Mouse (Mus musculus): ENCODE data around the gene Gm20835. TPM values are rescaled to one million over a fixed set of nuclear protein-coding genes. Genes with fewer than 3 reads are reported as not detected.
"Not testable (repeated sequence)": the region's sequence is repeated elsewhere in the genome, so short reads cannot be mapped to it uniquely, and the experiment has no call there.

Gm20835 gene
- polyA plus RNA-seq (2015; fragmentation: Nextera tagmentation; extraction: Ambion mirVana): not detected in 2 replicates

DNA sequence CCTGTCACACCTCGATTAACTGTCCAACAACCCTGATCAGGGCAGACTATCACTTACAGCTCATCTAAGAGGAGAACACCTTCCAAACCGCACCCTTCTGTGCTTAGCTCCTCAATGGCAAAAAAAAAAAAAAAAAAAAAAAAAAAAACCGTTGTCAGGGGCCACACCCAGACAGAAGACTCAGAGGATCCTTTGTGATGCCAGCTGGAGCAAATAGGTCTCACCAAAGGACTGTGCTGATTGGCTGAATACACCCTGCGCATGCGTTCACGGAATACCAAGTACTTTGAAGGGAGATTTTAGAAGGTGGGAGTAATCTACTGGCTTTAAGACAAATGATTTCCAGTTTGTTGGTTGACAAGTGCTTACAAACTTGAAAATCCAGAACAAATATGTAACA is at the start of gene Gm20835:
Gene Gm20835 (minus strand): TSS at position 101 of the 400 bp plus-strand sequence.
- H3K4me1 ChIP-seq (ENCODE audit: control insufficient read depth, insufficient read depth, low read length); H3K27ac ChIP-seq (ENCODE audit: low read length); ATAC-seq; H3K4me2 ChIP-seq (ENCODE audit: low read depth, low read length); H3K9ac ChIP-seq (ENCODE audit: low read depth, low read length); H3K36me3 ChIP-seq (ENCODE audit: control insufficient read depth, insufficient read depth, low read length); H3K4me3 ChIP-seq (ENCODE audit: low read length); H3K27me3 ChIP-seq (replicated peaks; ENCODE audit: control insufficient read depth, insufficient read depth, low read length); H3K9me3 ChIP-seq (ENCODE audit: control insufficient read depth, low read length): not testable (repeated sequence)
- WGBS: no CpG with 5 or more reads among the region's 6 CpGs
